Mouse (Mus musculus) embryonic facial prominence, embryonic 13.5 days (tissue): ENCODE measurements around the gene Smyd3. TPM values are rescaled to one million over a fixed set of nuclear protein-coding genes. Genes with fewer than 3 reads are reported as not detected.

Experiments used
- ATAC-seq: fragments of 200-750 bp; cut with Nextera tagmentation; 2 replicates; pipeline ENCODE4 v1.8.0; 2017; ENCODE audit warnings: low read depth; ENCODE audit not compliant: insufficient number of reproducible peaks, insufficient read depth, low FRiP score, low TSS enrichment
- H3K27ac ChIP-seq: fragments of 300-500 bp; sonication (generic); 2 replicates; pipeline ENCODE4 v1.5.1; 2015; ENCODE audit warnings: moderate library complexity, mild to moderate bottlenecking, inconsistent platforms
- H3K27me3 ChIP-seq: fragments of 300-500 bp; sonication (generic); 2 replicates; pipeline ENCODE4 v1.6.1; 2015; ENCODE audit warnings: mild to moderate bottlenecking, inconsistent platforms
- H3K36me3 ChIP-seq: fragments of 300-500 bp; sonication (generic); 2 replicates; pipeline ENCODE4 v1.6.1; 2015; ENCODE audit warnings: mild to moderate bottlenecking, inconsistent platforms
- H3K4me1 ChIP-seq: fragments of 300-500 bp; sonication (generic); 2 replicates; pipeline ENCODE4 v1.6.1; 2015; ENCODE audit warnings: inconsistent platforms
- H3K4me2 ChIP-seq: fragments of 300-500 bp; sonication (generic); 2 replicates; pipeline ENCODE4 v1.6.1; 2015; ENCODE audit warnings: moderate library complexity, mild to moderate bottlenecking, inconsistent platforms
- H3K4me3 ChIP-seq: fragments of 300-500 bp; sonication (generic); 2 replicates; pipeline ENCODE4 v1.5.1; 2015; ENCODE audit warnings: mild to moderate bottlenecking, inconsistent platforms
- H3K9ac ChIP-seq: fragments of 300-500 bp; sonication (generic); 2 replicates; pipeline ENCODE4 v1.6.1; 2015; ENCODE audit warnings: mild to moderate bottlenecking, inconsistent platforms
- H3K9me3 ChIP-seq: fragments of 300-500 bp; sonication (generic); 2 replicates; pipeline ENCODE4 v1.6.1; 2016; ENCODE audit warnings: inconsistent platforms
- WGBS: fragments of 180-500 bp; shearing (Covaris S2); methylation state at CpG from one replicate; pipeline ENCODE4 v1.1.7; 2015; ENCODE audit warnings: mixed read lengths; 5-methylcytosine and 5-hydroxymethylcytosine counted together
- polyA plus RNA-seq: library from polyadenylated mRNA; unstranded; fragments of >200 nt; fragmentation: Nextera tagmentation; extraction: Ambion mirVana; gene quantifications from 2 replicates; pipeline ENCODE4 v1.2.1, GENCODE M21; 2015

The Smyd3 gene
- polyA plus RNA-seq, 1 experiment from 2014 or later = 30.1 TPM

GRCm38 (mm10) chr1:178936976-178937375, 580.9 kb downstream of the Smyd3 start:
- peaks cover 33% of the 10 kb centered on the region for H3K4me1 ChIP-seq
- no peaks in the 10 kb centered on the region for H3K9me3 ChIP-seq
- no peak overlapping the region for H3K9ac ChIP-seq
- H3K27me3 ChIP-seq = no peaks in the 10 kb centered on the region
- no peak for ATAC-seq
- WGBS = 85% methylated on average over 2 of the region's 2 CpGs
- 0 out of 2 replicates have a peak overlapping the region, but pooled peaks have one; percentile 9 for H3K27ac ChIP-seq
- H3K4me3 ChIP-seq = no peak overlapping the region
- H3K36me3 ChIP-seq = peaks cover 27% of the 10 kb centered on the region
- H3K4me2 ChIP-seq = no peak overlapping the region

GRCm38 (mm10) chr1:178936457-178936856, 581.4 kb downstream of the Smyd3 start:
- Histone ChIP-seq H3K36me3 (peaks cover 33% of the 10 kb centered on the region), H3K9ac (no peak overlapping the region), H3K9me3 (no peaks in the 10 kb centered on the region), H3K4me1 (peaks cover 32% of the 10 kb centered on the region), H3K27ac (peak overlapping the region; percentile 88; the same call in 1 of the 2 replicates), H3K4me2 (no peak overlapping the region), H3K4me3 (no peak overlapping the region), H3K27me3 (no peaks in the 10 kb centered on the region)
- WGBS = 21% methylated on average over 4 of the region's 4 CpGs
- no peak for ATAC-seq

GRCm38 (mm10) chr1:178933953-178934637, 583.7 kb downstream of the Smyd3 start:
- Histone ChIP-seq H3K4me3 (no peak overlapping the region), H3K9me3 (no peaks in the 10 kb centered on the region), H3K27ac (0 out of 2 replicates have a peak overlapping the region, but pooled peaks have one; percentile 1), H3K9ac (no peak overlapping the region), H3K4me1 (peaks cover 27% of the 10 kb centered on the region), H3K27me3 (no peaks in the 10 kb centered on the region), H3K4me2 (no peak overlapping the region), H3K36me3 (peaks cover 55% of the 10 kb centered on the region)
- 72% methylated on average over 6 of the region's 6 CpGs for WGBS
- no peak for ATAC-seq

GRCm38 (mm10) chr1:178929531-178929930, 588.3 kb downstream of the Smyd3 start:
- no peak overlapping the region for H3K4me2 ChIP-seq
- H3K9ac ChIP-seq = no peak overlapping the region
- no peaks in the 10 kb centered on the region; the same call in 1 of the 2 replicates for H3K4me1 ChIP-seq
- H3K36me3 ChIP-seq = peaks cover 80% of the 10 kb centered on the region
- no peaks in the 10 kb centered on the region for H3K9me3 ChIP-seq
- no peak for ATAC-seq
- H3K27ac ChIP-seq = no peak overlapping the region
- H3K27me3 ChIP-seq = no peaks in the 10 kb centered on the region
- no peak overlapping the region for H3K4me3 ChIP-seq
- WGBS = 71% methylated on average over 4 of the region's 4 CpGs

GRCm38 (mm10) chr1:178924492-178925183, 593.2 kb downstream of the Smyd3 start:
- no peak for ATAC-seq
- H3K27ac ChIP-seq = no peak overlapping the region
- H3K9ac ChIP-seq = no peak overlapping the region
- 85% methylated on average over 8 of the region's 8 CpGs for WGBS
- H3K4me3 ChIP-seq = no peak overlapping the region
- peaks cover 73% of the 10 kb centered on the region for H3K36me3 ChIP-seq
- no peak overlapping the region for H3K4me2 ChIP-seq
- H3K27me3 ChIP-seq = no peaks in the 10 kb centered on the region
- H3K4me1 ChIP-seq = no peaks in the 10 kb centered on the region
- no peaks in the 10 kb centered on the region for H3K9me3 ChIP-seq

GRCm38 (mm10) chr1:178917194-178917902, 600.5 kb downstream of the Smyd3 start:
- 61% methylated on average over 31 of the region's 31 CpGs for WGBS
- Histone ChIP-seq H3K9ac (no peak overlapping the region), H3K27me3 (no peaks in the 10 kb centered on the region), H3K4me1 (peaks cover 14% of the 10 kb centered on the region), H3K36me3 (peaks cover 85% of the 10 kb centered on the region), H3K27ac (no peak overlapping the region; the same call in 1 of the 2 replicates), H3K9me3 (no peaks in the 10 kb centered on the region), H3K4me3 (no peak overlapping the region), H3K4me2 (no peak overlapping the region)
- 0 out of 2 replicates have a peak, but pooled peaks have one; percentile 11 for ATAC-seq

GRCm38 (mm10) chr1:178915056-178915455, 602.8 kb downstream of the Smyd3 start:
- Histone ChIP-seq H3K9me3 (no peaks in the 10 kb centered on the region), H3K27me3 (no peaks in the 10 kb centered on the region), H3K4me1 (peaks cover 29% of the 10 kb centered on the region), H3K27ac (peak overlapping the region; percentile 22; the same call in 1 of the 2 replicates), H3K4me3 (no peak overlapping the region), H3K9ac (no peak overlapping the region), H3K4me2 (no peak overlapping the region), H3K36me3 (peaks cover 65% of the 10 kb centered on the region)
- no peak for ATAC-seq
- WGBS = 59% methylated on average over 12 of the region's 12 CpGs

- H3K36me3 ChIP-seq = peaks cover 47% of the 10 kb centered on the region
- 70% methylated on average over 6 of the region's 6 CpGs for WGBS
- ATAC-seq = no peak
- no peak overlapping the region for H3K4me2 ChIP-seq
- no peaks in the 10 kb centered on the region for H3K9me3 ChIP-seq
- no peak overlapping the region for H3K9ac ChIP-seq
- H3K27me3 ChIP-seq = no peaks in the 10 kb centered on the region
- H3K4me1 ChIP-seq = peaks cover 35% of the 10 kb centered on the region
- H3K4me3 ChIP-seq = no peak overlapping the region
- no peak overlapping the region for H3K27ac ChIP-seq
Observed at GRCm38 (mm10) chr1:178912936-178913716, 604.7 kb downstream of the Smyd3 start.

GRCm38 (mm10) chr1:178910951-178911350, 606.9 kb downstream of the Smyd3 start:
- H3K36me3 ChIP-seq = peaks cover 26% of the 10 kb centered on the region
- no peaks in the 10 kb centered on the region for H3K27me3 ChIP-seq
- no peak overlapping the region for H3K9ac ChIP-seq
- H3K9me3 ChIP-seq = no peaks in the 10 kb centered on the region
- H3K4me3 ChIP-seq = no peak overlapping the region
- WGBS = 43% methylated on average over 14 of the region's 14 CpGs
- no peak for ATAC-seq
- H3K4me2 ChIP-seq = no peak overlapping the region
- H3K27ac ChIP-seq = peak overlapping the region; percentile 36; the same call in 1 of the 2 replicates
- H3K4me1 ChIP-seq = peaks cover 28% of the 10 kb centered on the region
